Mouse (Mus musculus): ENCODE data around the gene Dusp6. TPM values are rescaled to one million over a fixed set of nuclear protein-coding genes. Genes with fewer than 3 reads are reported as not detected.

The Dusp6 gene
- polyA plus RNA-seq, 1 experiment from 2014 or later = 63.1 TPM

- WGBS = 48% methylated on average over 10 of the region's 10 CpGs
- H3K9ac ChIP-seq (ENCODE audit: low read length) = no peak overlapping the region
- DNase-seq (ENCODE audit: low spot score) = no peak
- H3K9me3 ChIP-seq (ENCODE audit: control insufficient read depth, low read length) = no peaks in the 10 kb centered on the region
- no peak overlapping the region for H3K4me2 ChIP-seq (ENCODE audit: low read depth, low read length, severe bottlenecking)
- H3K4me3 ChIP-seq (ENCODE audit: low read depth, low read length) = no peak overlapping the region
- H3K27me3 ChIP-seq (ENCODE audit: control insufficient read depth, insufficient read depth, low read length) = no peaks in the 10 kb centered on the region
- no peaks in the 10 kb centered on the region for H3K36me3 ChIP-seq (ENCODE audit: control insufficient read depth, insufficient read depth, low read length)
- H3K27ac ChIP-seq (ENCODE audit: low read depth, low read length) = no peak overlapping the region
- ATAC-seq (replicated peaks; ENCODE audit: low FRiP score) = no peak
- H3K4me1 ChIP-seq (replicated peaks; ENCODE audit: control insufficient read depth, insufficient read depth, low read length) = no peaks in the 10 kb centered on the region
These were observed 20.3 kb upstream of the Dusp6 start for GRCm38 (mm10) chr10:99242721-99243120.

- H3K27ac ChIP-seq (ENCODE audit: low read depth, low read length) = no peak overlapping the region
- DNase-seq (ENCODE audit: low spot score) (no peak), ATAC-seq (replicated peaks; ENCODE audit: low FRiP score) (no peak)
- no peaks in the 10 kb centered on the region for H3K9me3 ChIP-seq (ENCODE audit: control insufficient read depth, low read length)
- no peaks in the 10 kb centered on the region for H3K4me1 ChIP-seq (replicated peaks; ENCODE audit: control insufficient read depth, insufficient read depth, low read length)
- H3K36me3 ChIP-seq (ENCODE audit: control insufficient read depth, insufficient read depth, low read length) = no peaks in the 10 kb centered on the region
- H3K9ac ChIP-seq (ENCODE audit: low read length) = no peak overlapping the region
- no peak overlapping the region for H3K4me3 ChIP-seq (ENCODE audit: low read depth, low read length)
- H3K4me2 ChIP-seq (ENCODE audit: low read depth, low read length, severe bottlenecking) = no peak overlapping the region
- no peaks in the 10 kb centered on the region for H3K27me3 ChIP-seq (ENCODE audit: control insufficient read depth, insufficient read depth, low read length)
- 69% methylated on average over 5 of the region's 5 CpGs for WGBS
These were observed 19.0 kb upstream of the Dusp6 start for GRCm38 (mm10) chr10:99243907-99244489.

- ATAC-seq (replicated peaks; ENCODE audit: low FRiP score) (no peak), DNase-seq (ENCODE audit: low spot score) (no peak)
- whole genome bisulfite sequencing = 72% methylated on average over 7 of the region's 7 CpGs
- Histone ChIP-seq H3K9ac (ENCODE audit: low read length) (no peak overlapping the region), H3K4me2 (ENCODE audit: low read depth, low read length, severe bottlenecking) (no peak overlapping the region), H3K4me1 (replicated peaks; ENCODE audit: control insufficient read depth, insufficient read depth, low read length) (no peaks in the 10 kb centered on the region), H3K27me3 (ENCODE audit: control insufficient read depth, insufficient read depth, low read length) (no peaks in the 10 kb centered on the region), H3K27ac (ENCODE audit: low read depth, low read length) (no peak overlapping the region), H3K36me3 (ENCODE audit: control insufficient read depth, insufficient read depth, low read length) (no peaks in the 10 kb centered on the region), H3K9me3 (ENCODE audit: control insufficient read depth, low read length) (no peaks in the 10 kb centered on the region), H3K4me3 (ENCODE audit: low read depth, low read length) (no peak overlapping the region)
These were observed 18.3 kb upstream of the Dusp6 start for GRCm38 (mm10) chr10:99244655-99245260.

- 84% methylated on average over 20 of the region's 20 CpGs for WGBS
- H3K9me3 ChIP-seq (ENCODE audit: control insufficient read depth, low read length) = no peaks in the 10 kb centered on the region
- no peak overlapping the region for H3K9ac ChIP-seq (ENCODE audit: low read length)
- no peaks in the 10 kb centered on the region for H3K36me3 ChIP-seq (ENCODE audit: control insufficient read depth, insufficient read depth, low read length)
- no peaks in the 10 kb centered on the region for H3K4me1 ChIP-seq (replicated peaks; ENCODE audit: control insufficient read depth, insufficient read depth, low read length)
- no peak overlapping the region for H3K4me3 ChIP-seq (ENCODE audit: low read depth, low read length)
- no peak for ATAC-seq (replicated peaks; ENCODE audit: low FRiP score)
- H3K4me2 ChIP-seq (ENCODE audit: low read depth, low read length, severe bottlenecking) = no peak overlapping the region
- no peaks in the 10 kb centered on the region for H3K27me3 ChIP-seq (ENCODE audit: control insufficient read depth, insufficient read depth, low read length)
- H3K27ac ChIP-seq (ENCODE audit: low read depth, low read length) = no peak overlapping the region
- DNase-seq (ENCODE audit: low spot score) = no peak
These were observed 16.1 kb upstream of the Dusp6 start for GRCm38 (mm10) chr10:99246797-99247508.

GRCm38 (mm10) chr10:99250874-99251281, 12.2 kb upstream of the Dusp6 start:
- H3K4me3 ChIP-seq (ENCODE audit: low read depth, low read length) = no peak overlapping the region
- DNase-seq (ENCODE audit: low spot score) = no peak
- no peaks in the 10 kb centered on the region for H3K27me3 ChIP-seq (ENCODE audit: control insufficient read depth, insufficient read depth, low read length)
- H3K27ac ChIP-seq (ENCODE audit: low read depth, low read length) = no peak overlapping the region
- no peaks in the 10 kb centered on the region for H3K36me3 ChIP-seq (ENCODE audit: control insufficient read depth, insufficient read depth, low read length)
- H3K9ac ChIP-seq (ENCODE audit: low read length) = no peak overlapping the region
- 86% methylated on average over 11 of the region's 11 CpGs for WGBS
- H3K4me2 ChIP-seq (ENCODE audit: low read depth, low read length, severe bottlenecking) = no peak overlapping the region
- ATAC-seq (replicated peaks; ENCODE audit: low FRiP score) = no peak
- H3K9me3 ChIP-seq (ENCODE audit: control insufficient read depth, low read length) = no peaks in the 10 kb centered on the region
- no peaks in the 10 kb centered on the region for H3K4me1 ChIP-seq (replicated peaks; ENCODE audit: control insufficient read depth, insufficient read depth, low read length)

- Histone ChIP-seq H3K27ac (ENCODE audit: low read depth, low read length) (no peak overlapping the region), H3K36me3 (ENCODE audit: control insufficient read depth, insufficient read depth, low read length) (no peaks in the 10 kb centered on the region), H3K9me3 (ENCODE audit: control insufficient read depth, low read length) (no peaks in the 10 kb centered on the region), H3K9ac (ENCODE audit: low read length) (no peak overlapping the region), H3K4me1 (replicated peaks; ENCODE audit: control insufficient read depth, insufficient read depth, low read length) (no peaks in the 10 kb centered on the region), H3K4me2 (ENCODE audit: low read depth, low read length, severe bottlenecking) (no peak overlapping the region), H3K27me3 (ENCODE audit: control insufficient read depth, insufficient read depth, low read length) (no peaks in the 10 kb centered on the region), H3K4me3 (ENCODE audit: low read depth, low read length) (no peak overlapping the region)
- WGBS = 89% methylated on average over 2 of the region's 2 CpGs
- ATAC-seq (replicated peaks; ENCODE audit: low FRiP score) (no peak), DNase-seq (ENCODE audit: low spot score) (no peak)
These were observed 9.6 kb upstream of the Dusp6 start for GRCm38 (mm10) chr10:99253412-99253811.

- Histone ChIP-seq H3K36me3 (ENCODE audit: control insufficient read depth, insufficient read depth, low read length) (no peaks in the 10 kb centered on the region), H3K9me3 (ENCODE audit: control insufficient read depth, low read length) (no peaks in the 10 kb centered on the region), H3K4me3 (ENCODE audit: low read depth, low read length) (no peak overlapping the region), H3K9ac (ENCODE audit: low read length) (no peak overlapping the region), H3K4me1 (replicated peaks; ENCODE audit: control insufficient read depth, insufficient read depth, low read length) (no peaks in the 10 kb centered on the region), H3K27ac (ENCODE audit: low read depth, low read length) (no peak overlapping the region), H3K4me2 (ENCODE audit: low read depth, low read length, severe bottlenecking) (no peak overlapping the region), H3K27me3 (ENCODE audit: control insufficient read depth, insufficient read depth, low read length) (peaks cover 2% of the 10 kb centered on the region; the same call in 1 of the 2 replicates)
- DNase-seq (ENCODE audit: low spot score) = no peak
- ATAC-seq (replicated peaks; ENCODE audit: low FRiP score) = no peak
- WGBS = 89% methylated on average over 10 of the region's 10 CpGs
These were observed 7.0 kb upstream of the Dusp6 start for GRCm38 (mm10) chr10:99255830-99256570.

- WGBS = 89% methylated on average over 5 of the region's 5 CpGs
- H3K27ac ChIP-seq (ENCODE audit: low read depth, low read length) = no peak overlapping the region
- ATAC-seq (replicated peaks; ENCODE audit: low FRiP score) (no peak), DNase-seq (ENCODE audit: low spot score) (no peak)
- H3K4me1 ChIP-seq (replicated peaks; ENCODE audit: control insufficient read depth, insufficient read depth, low read length) = 0 out of 2 replicates have a peak, but pooled peaks cover 2% of the 10 kb centered on the region
- no peak overlapping the region for H3K9ac ChIP-seq (ENCODE audit: low read length)
- no peak overlapping the region for H3K4me3 ChIP-seq (ENCODE audit: low read depth, low read length)
- H3K36me3 ChIP-seq (ENCODE audit: control insufficient read depth, insufficient read depth, low read length) = no peaks in the 10 kb centered on the region
- H3K4me2 ChIP-seq (ENCODE audit: low read depth, low read length, severe bottlenecking) = no peak overlapping the region
- H3K9me3 ChIP-seq (ENCODE audit: control insufficient read depth, low read length) = no peaks in the 10 kb centered on the region
- H3K27me3 ChIP-seq (ENCODE audit: control insufficient read depth, insufficient read depth, low read length) = peaks cover 2% of the 10 kb centered on the region; the same call in 1 of the 2 replicates
These were observed 5.5 kb upstream of the Dusp6 start for GRCm38 (mm10) chr10:99257531-99257930.
